Mouse (Mus musculus) CH12.LX (cell line): ENCODE data around the gene Ptprm. TPM values are rescaled to one million over a fixed set of nuclear protein-coding genes. Genes with fewer than 3 reads are reported as not detected.

ENCODE experiments used
- DNase-seq: peaks from one replicate; pipeline ENCODE4 v3.0.0-alpha.2; 2013; ENCODE audit errors: extremely low read depth
- H3K27ac ChIP-seq: 2 replicates; pipeline ENCODE4 v1.5.1; 2012; ENCODE audit warnings: low read depth, mild to moderate bottlenecking, control low read depth, moderate library complexity; ENCODE audit not compliant: insufficient read depth
- H3K27me3 ChIP-seq: replicated peaks from 2 replicates; pipeline ENCODE3; 2012; ENCODE audit warnings: inconsistent platforms
- H3K36me3 ChIP-seq, 2 experiments: replicated peaks in 1 of 2; 2 replicates each; pipeline versions ENCODE3 to v1.6.1; 2012; ENCODE audit warnings: inconsistent platforms in 1 of 2, low read length in 1 of 2, mild to moderate bottlenecking in 1 of 2, mixed read lengths in 1 of 2, moderate library complexity in 1 of 2; ENCODE audit not compliant: control insufficient read depth in 1 of 2, insufficient read depth in 1 of 2
- H3K4me1 ChIP-seq, 2 experiments: 2 replicates each; pipeline ENCODE4 v1.6.1; 2012; ENCODE audit warnings: inconsistent platforms in 1 of 2, moderate library complexity in 1 of 2; ENCODE audit not compliant: insufficient read depth in 2 of 2, control insufficient read depth in 1 of 2
- H3K4me2 ChIP-seq: 2 replicates; pipeline ENCODE4 v1.6.1; 2012; ENCODE audit warnings: low read depth, mild to moderate bottlenecking, control low read depth; ENCODE audit not compliant: poor library complexity, insufficient read depth, severe bottlenecking
- H3K4me3 ChIP-seq, 3 experiments: fragments of 150-350 bp in 1 of 3; sonication (generic) in 1 of 3; replicated peaks in 1 of 3; 2 replicates each; pipeline versions ENCODE3 to v1.5.1; 2011 to 2012; ENCODE audit warnings: low read depth in 2 of 3, low read length in 2 of 3, mild to moderate bottlenecking in 2 of 3, moderate library complexity in 2 of 3, control low read depth in 1 of 3, improper control_type of control experiment in 1 of 3, inconsistent platforms in 1 of 3, mixed read lengths in 1 of 3; ENCODE audit not compliant: poor library complexity in 1 of 3
- H3K79me2 ChIP-seq: replicated peaks from 2 replicates; pipeline ENCODE4 v1.6.1; 2012; ENCODE audit warnings: mild to moderate bottlenecking, moderate library complexity; ENCODE audit not compliant: control insufficient read depth, poor library complexity, insufficient read depth, severe bottlenecking; ENCODE audit errors: extremely low read depth
- H3K9ac ChIP-seq: 2 replicates; pipeline ENCODE4 v1.6.1; 2012; ENCODE audit warnings: low read depth, mild to moderate bottlenecking, control low read depth, moderate library complexity; ENCODE audit not compliant: insufficient read depth
- H3K9me3 ChIP-seq: replicated peaks from 2 replicates; pipeline ENCODE3; 2012; ENCODE audit warnings: low read length, inconsistent platforms, mixed read lengths
- CTCF ChIP-seq, 2 experiments: IDR thresholded peaks in 1 of 2; conservative IDR thresholded peaks in 1 of 2; 2 replicates each; pipeline ENCODE4 v1.5.1; 2011 to 2012; ENCODE audit warnings: low read depth in 2 of 2, low read length in 2 of 2, improper control_type of control experiment in 1 of 2, inconsistent platforms in 1 of 2, mild to moderate bottlenecking in 1 of 2, moderate library complexity in 1 of 2
- ELF1 ChIP-seq: IDR thresholded peaks from 2 replicates; pipeline ENCODE4 v1.6.1; 2014; ENCODE audit warnings: low read depth, mild to moderate bottlenecking, inconsistent platforms, low read length, improper control_type of control experiment
- ETS1 ChIP-seq: conservative IDR thresholded peaks from 2 replicates; pipeline ENCODE4 v1.6.1; 2012; ENCODE audit warnings: low read depth, mild to moderate bottlenecking, inconsistent platforms, low read length, improper control_type of control experiment, moderate library complexity
- GABPA ChIP-seq: IDR thresholded peaks from 2 replicates; pipeline ENCODE4 v1.6.1; 2012; ENCODE audit warnings: low read depth, low read length, improper control_type of control experiment, inconsistent platforms; ENCODE audit not compliant: insufficient replicate concordance
- MYC ChIP-seq: IDR thresholded peaks from 2 replicates; pipeline ENCODE4 v1.6.1; 2011; ENCODE audit warnings: low read depth, mild to moderate bottlenecking, improper control_type of control experiment, low read length
- NELFE ChIP-seq: IDR thresholded peaks from 2 replicates; pipeline ENCODE4 v1.6.1; 2011; ENCODE audit warnings: low read depth, low read length, improper control_type of control experiment
- PAX5 ChIP-seq: IDR thresholded peaks from 2 replicates; pipeline ENCODE4 v1.6.1; 2012; ENCODE audit warnings: low read length, inconsistent platforms, mixed read lengths
- RAD21 ChIP-seq: IDR thresholded peaks from 2 replicates; pipeline ENCODE4 v1.6.1; 2011; ENCODE audit warnings: low read depth, mild to moderate bottlenecking, low read length, improper control_type of control experiment, moderate library complexity
- RCOR1 ChIP-seq: conservative IDR thresholded peaks from 2 replicates; pipeline ENCODE4 v1.6.1; 2012; ENCODE audit warnings: low read depth, mild to moderate bottlenecking, inconsistent platforms, low read length, improper control_type of control experiment
- SIN3A ChIP-seq: IDR thresholded peaks from 2 replicates; pipeline ENCODE4 v1.6.1; 2012; ENCODE audit warnings: low read length, improper control_type of control experiment, inconsistent platforms
- TBP ChIP-seq: conservative IDR thresholded peaks from 2 replicates; pipeline ENCODE4 v1.6.1; 2011; ENCODE audit warnings: low read depth, low read length, improper control_type of control experiment
- UBTF ChIP-seq: IDR thresholded peaks from 2 replicates; pipeline ENCODE4 v1.6.1; 2012; ENCODE audit warnings: low read depth, mild to moderate bottlenecking, inconsistent platforms, low read length, improper control_type of control experiment, moderate library complexity
- USF1 ChIP-seq: IDR thresholded peaks from 2 replicates; pipeline ENCODE4 v1.6.1; 2014; ENCODE audit warnings: low read depth, mild to moderate bottlenecking, inconsistent platforms, low read length, improper control_type of control experiment
- ZMIZ1 ChIP-seq: IDR thresholded peaks from 2 replicates; pipeline ENCODE4 v1.6.1; 2012; ENCODE audit warnings: low read depth, mild to moderate bottlenecking, inconsistent platforms, low read length, improper control_type of control experiment
- ZNF384 ChIP-seq: IDR thresholded peaks from 2 replicates; pipeline ENCODE4 v1.6.1; 2012; ENCODE audit warnings: low read depth, low read length, improper control_type of control experiment, inconsistent platforms
- dilution Hi-C: fragments of 300-500 bp; cut with MboI; formaldehyde crosslinking; loops from 2 replicates; pipeline ENCODE4 v1.14.3; 2020; ENCODE audit warnings: low sequenced_read_pairs; ENCODE audit not compliant: extremely low pct_unique_long_range_greater_than_20kb, extremely low pct_ligation_motif_present
- in situ Hi-C: fragments of 300-500 bp; cut with MboI; formaldehyde crosslinking; loops from 3 replicates; pipeline ENCODE4 v1.14.3; 2019; ENCODE audit warnings: low sequenced_read_pairs, low pct_ligation_motif_present, low pct_unique_long_range_greater_than_20kb, mixed read lengths
- polyA plus RNA-seq: library from polyadenylated mRNA; unstranded; fragments of >175 nt; gene quantifications from 2 replicates; pipeline ENCODE4 v1.2.1, GENCODE M21; 2012; ENCODE audit warnings: low read depth; ENCODE audit not compliant: insufficient read length
- total RNA-seq, 2 experiments: library from RNA; depleted of rRNA; stranded (reverse); fragments of 300-350 nt in 1 of 2; fragments of >200 nt in 1 of 2; gene quantifications; 2 replicates each; pipeline ENCODE4 v1.2.3; 2012 to 2014

Gene Ptprm
- total and polyA plus RNA-seq, 3 experiments: not detected

- no peaks in the 10 kb centered on the region for H3K79me2 ChIP-seq
- no peak overlapping the region for H3K9ac ChIP-seq
- H3K4me1 ChIP-seq: no peaks in the 10 kb centered on the region
- no peaks in the 10 kb centered on the region for H3K36me3 ChIP-seq
- no peaks in the 10 kb centered on the region for H3K27me3 ChIP-seq
- dilution Hi-C loops: no loop called here
- no peak overlapping the region for H3K27ac ChIP-seq
- no peak overlapping the region for H3K4me2 ChIP-seq
- H3K4me3 ChIP-seq: no peak overlapping the region
- H3K9me3 ChIP-seq: peaks cover 63% of the 10 kb centered on the region
- no peak for TF ChIP-seq ETS1
- TF ChIP-seq SIN3A: no peak
- TF ChIP-seq CTCF (conservative IDR thresholded peaks at IDR 0.05 in 1 of 2, IDR thresholded peaks at IDR 0.05 in 1 of 2; ENCODE audit: low read depth in 2 of 2, low read length in 2 of 2): no peak
- no peak for TF ChIP-seq TBP
- TF ChIP-seq, all 38 proteins: peak for 0
- in situ Hi-C loops: no loop called here
- no peak for DNase-seq
These were observed 178.4 kb downstream of the Ptprm start for GRCm38 (mm10) chr17:67175836-67176235.

- Histone ChIP-seq H3K4me3 (no peak overlapping the region), H3K9me3 (peaks cover 75% of the 10 kb centered on the region), H3K27ac (no peak overlapping the region), H3K4me1 (no peaks in the 10 kb centered on the region), H3K27me3 (no peaks in the 10 kb centered on the region), H3K79me2 (no peaks in the 10 kb centered on the region), H3K9ac (no peak overlapping the region), H3K4me2 (no peak overlapping the region), H3K36me3 (no peaks in the 10 kb centered on the region)
- in situ Hi-C loops: no loop called here
- dilution Hi-C loops: no loop called here
- no peak for DNase-seq
- no peak for TF ChIP-seq ETS1
- no peak for TF ChIP-seq PAX5
These were observed 182.9 kb downstream of the Ptprm start for GRCm38 (mm10) chr17:67171353-67171752.

GRCm38 (mm10) chr17:67170696-67171095 lies 183.6 kb downstream of the Ptprm start:
- Histone ChIP-seq H3K9ac (no peak overlapping the region), H3K4me1 (no peaks in the 10 kb centered on the region), H3K27me3 (no peaks in the 10 kb centered on the region), H3K9me3 (peaks cover 76% of the 10 kb centered on the region), H3K27ac (no peak overlapping the region), H3K79me2 (no peaks in the 10 kb centered on the region), H3K4me2 (no peak overlapping the region), H3K4me3 (no peak overlapping the region), H3K36me3 (no peaks in the 10 kb centered on the region)
- in situ Hi-C loops: no loop called here
- dilution Hi-C loops: no loop called here
- TF ChIP-seq RCOR1: no peak
- TF ChIP-seq TBP: no peak
- TF ChIP-seq ETS1: no peak
- no peak for TF ChIP-seq PAX5
- no peak for TF ChIP-seq CTCF (conservative IDR thresholded peaks at IDR 0.05 in 1 of 2, IDR thresholded peaks at IDR 0.05 in 1 of 2; ENCODE audit: low read depth in 2 of 2, low read length in 2 of 2)
- TF ChIP-seq MYC: no peak
- no peak for TF ChIP-seq GABPA
- no peak for TF ChIP-seq USF1
- no peak for TF ChIP-seq RAD21
- TF ChIP-seq UBTF: no peak
- TF ChIP-seq SIN3A: no peak
- no peak for TF ChIP-seq NELFE
- no peak for TF ChIP-seq ELF1
- no peak for TF ChIP-seq ZMIZ1
- no peak for TF ChIP-seq ZNF384
- DNase-seq: no peak
